Mouse (Mus musculus) telencephalon, adult 2 months (tissue): Measurements from ENCODE around the gene 2300002M23Rik.

Experiments
- DNase-seq: peaks from one replicate; pipeline ENCODE4 v3.0.0-alpha.2; 2011; ENCODE audit warnings: low read depth, low spot score

2300002M23Rik gene

GRCm38 (mm10) chr17:35556186-35556765 is 11.0 kb upstream of the 2300002M23Rik start:
- no peak for DNase-seq

- no peak for DNase-seq
Measured at GRCm38 (mm10) chr17:35556812-35557211, 10.4 kb upstream of the 2300002M23Rik start.

GRCm38 (mm10) chr17:35557351-35557750 is 9.9 kb upstream of the 2300002M23Rik start:
- no peak for DNase-seq

- DNase-seq = no peak
Measured at GRCm38 (mm10) chr17:35558216-35558615, 9.0 kb upstream of the 2300002M23Rik start.

GRCm38 (mm10) chr17:35567767-35568166 is 517 bp downstream of the 2300002M23Rik start:
- no peak for DNase-seq

- DNase-seq = no peak
Measured at GRCm38 (mm10) chr17:35569091-35569944, 2.1 kb downstream of the 2300002M23Rik start.

- DNase-seq = no peak
Measured at GRCm38 (mm10) chr17:35570836-35571235, 3.6 kb downstream of the 2300002M23Rik start.

- DNase-seq = no peak
Measured at GRCm38 (mm10) chr17:35571477-35571876, 4.2 kb downstream of the 2300002M23Rik start.

- DNase-seq = peak; percentile 65
Measured at GRCm38 (mm10) chr17:35578211-35578610, 11.0 kb downstream of the 2300002M23Rik start.

- DNase-seq = no peak
Measured at GRCm38 (mm10) chr17:35582900-35583299, 15.7 kb downstream of the 2300002M23Rik start.

GRCm38 (mm10) chr17:35584330-35584937 is 17.2 kb downstream of the 2300002M23Rik start:
- DNase-seq = peak; percentile 44

- no peak for DNase-seq
Measured at GRCm38 (mm10) chr17:35587291-35587690, 20.0 kb downstream of the 2300002M23Rik start.

- DNase-seq = no peak
Measured at GRCm38 (mm10) chr17:35588387-35588786, 21.1 kb downstream of the 2300002M23Rik start.

- DNase-seq = peak; percentile 74
Measured at GRCm38 (mm10) chr17:35590410-35591218, 23.4 kb downstream of the 2300002M23Rik start.

GRCm38 (mm10) chr17:35591219-35591578 is 23.9 kb downstream of the 2300002M23Rik start:
- DNase-seq = no peak

GRCm38 (mm10) chr17:35591731-35592130 is 24.5 kb downstream of the 2300002M23Rik start:
- DNase-seq = no peak

GRCm38 (mm10) chr17:35592131-35592530 is 24.9 kb downstream of the 2300002M23Rik start:
- DNase-seq = no peak

GRCm38 (mm10) chr17:35593786-35594185 is 26.5 kb downstream of the 2300002M23Rik start:
- DNase-seq = no peak

- no peak for DNase-seq
Measured at GRCm38 (mm10) chr17:35594456-35594855, 27.2 kb downstream of the 2300002M23Rik start.

- no peak for DNase-seq
Measured at GRCm38 (mm10) chr17:35597399-35597798, 30.1 kb downstream of the 2300002M23Rik start.

GRCm38 (mm10) chr17:35601249-35601648 is 34.0 kb downstream of the 2300002M23Rik start, which contains the start of gene Sfta2:
Gene Sfta2, plus strand, starts transcription at chr17:35601549.
- DNase-seq = no peak
